Mouse (Mus musculus) G1E (cell line): ENCODE results near the gene Sorcs3.

Source experiments
- CTCF ChIP-seq: IDR thresholded peaks from 2 replicates; pipeline ENCODE4 v1.5.1; 2012; ENCODE audit warnings: low read depth, low read length, inconsistent platforms, mixed read lengths
- GATA1 ChIP-seq: IDR thresholded peaks from 2 replicates; pipeline ENCODE4 v1.6.1; 2012; ENCODE audit warnings: borderline replicate concordance, low read length, inconsistent platforms, mixed read lengths
- POLR2AphosphoS5 ChIP-seq: IDR thresholded peaks from 2 replicates; pipeline ENCODE4 v1.6.1; 2012; ENCODE audit warnings: low read depth, low read length, inconsistent platforms; ENCODE audit not compliant: insufficient replicate concordance

DNA sequence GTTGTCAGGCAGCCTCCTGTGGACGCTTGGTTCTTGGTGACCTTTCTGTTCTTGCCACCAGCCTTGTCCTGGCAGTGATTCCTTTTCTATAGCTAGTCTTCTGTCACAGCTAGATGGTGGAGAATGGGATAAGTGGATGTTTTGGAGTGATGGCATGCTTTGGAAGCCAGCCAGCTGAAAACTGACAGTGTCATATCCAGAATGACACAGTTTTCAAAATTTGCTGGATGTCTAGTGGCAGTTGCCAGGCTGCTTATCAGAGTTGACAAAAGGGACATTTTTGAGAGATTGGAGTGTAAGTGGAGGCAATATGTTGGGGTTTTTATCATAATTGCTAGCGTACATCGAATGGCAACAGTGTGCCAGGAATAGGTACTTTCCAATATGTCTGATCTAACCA lies 212.5 kb downstream of the Sorcs3 start:
- TF ChIP-seq CTCF (no peak), GATA1 (no peak), POLR2AphosphoS5 (no peak)
